Mouse (Mus musculus) gastrocnemius, adult 18-20 months (tissue): ENCODE data around the gene Celf3. TPM values are rescaled to one million over a fixed set of nuclear protein-coding genes. Genes with fewer than 3 reads are reported as not detected.

Experiments used
- DNase-seq: peaks from one replicate; pipeline ENCODE4 v3.0.0; 2021; ENCODE audit warnings: low spot score
- long read RNA-seq, 2 experiments: library from polyadenylated mRNA; stranded (forward); transcript quantifications; one replicate each; pipeline ENCODE4 v2.0.0; 2021
- total RNA-seq, 2 experiments: library from RNA; stranded (reverse); gene quantifications; 2 replicates each; pipeline ENCODE4 v1.2.3; 2021

Gene Celf3
- total RNA-seq = not detected
- long read RNA-seq, experiment 1 = 0 reads
- long read RNA-seq, experiment 2 = 0 reads

DNA sequence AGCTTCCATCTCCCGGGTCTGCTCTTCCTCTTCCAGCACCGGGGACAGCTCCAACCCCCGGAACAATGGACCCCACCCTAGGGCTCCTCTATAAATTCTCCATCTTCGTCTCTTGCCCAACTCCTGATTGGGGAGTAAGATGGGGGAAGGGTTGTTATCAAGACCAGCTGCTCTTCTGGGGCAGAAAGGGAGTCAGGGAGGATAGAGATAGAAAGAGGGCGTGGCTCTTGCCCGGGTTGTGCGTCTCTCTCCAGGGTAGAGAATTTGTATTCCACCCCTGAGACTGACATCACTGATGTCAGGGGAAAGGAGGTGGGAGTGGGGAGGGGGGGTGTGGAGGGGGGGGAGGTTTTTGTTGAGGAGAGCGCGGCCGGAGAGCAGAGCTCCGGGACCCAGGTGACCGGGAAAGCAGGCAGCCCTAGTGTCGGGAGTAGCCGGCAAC lies at the start of gene Celf3:
TSS of gene Celf3 (plus strand) at position 315 of the 442 bp plus-strand sequence.
- no peak for DNase-seq

DNA sequence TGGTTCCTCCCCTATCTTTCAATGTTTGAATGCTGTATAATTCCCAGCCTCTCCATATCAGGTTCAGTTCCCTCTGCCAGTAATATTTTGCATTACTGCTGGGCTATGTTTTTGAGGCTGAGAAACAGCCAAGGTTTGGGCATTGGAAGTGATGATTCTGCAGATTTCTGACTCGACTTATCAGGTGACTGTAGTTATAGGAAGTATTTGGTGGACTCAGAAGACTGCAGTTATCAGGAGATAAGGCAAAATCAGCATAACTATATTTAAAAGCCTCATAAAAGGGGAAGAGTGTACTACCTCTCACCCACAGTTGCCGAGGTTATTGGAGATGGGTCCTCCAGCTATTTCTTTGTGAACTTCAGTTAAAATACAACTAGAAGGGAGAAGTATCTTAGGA lies 47.1 kb upstream of the Celf3 start:
- DNase-seq = no peak

- DNase-seq = no peak
Observed at GRCm38 (mm10) chr3:94434305-94434704, 43.8 kb upstream of the Celf3 start.

DNA sequence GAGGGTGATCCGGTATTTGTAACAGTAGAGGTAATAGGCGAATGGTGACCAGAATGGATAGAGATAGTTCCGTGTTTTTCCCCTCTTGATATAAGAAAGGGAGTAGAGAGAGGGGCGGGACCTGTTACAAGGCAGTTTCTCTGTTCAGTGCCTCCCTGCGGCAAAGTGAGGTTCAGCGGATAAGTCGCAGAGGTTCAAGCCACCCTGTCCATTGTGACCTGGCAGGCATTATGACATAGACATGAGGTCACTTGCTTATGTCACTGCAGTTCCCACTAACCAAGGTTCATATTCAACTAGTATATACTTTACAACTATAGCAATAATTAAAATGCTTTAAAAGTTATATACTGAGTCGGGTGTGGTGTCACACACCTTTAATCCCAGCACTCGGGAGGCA lies 41.7 kb upstream of the Celf3 start:
- no peak for DNase-seq

DNA sequence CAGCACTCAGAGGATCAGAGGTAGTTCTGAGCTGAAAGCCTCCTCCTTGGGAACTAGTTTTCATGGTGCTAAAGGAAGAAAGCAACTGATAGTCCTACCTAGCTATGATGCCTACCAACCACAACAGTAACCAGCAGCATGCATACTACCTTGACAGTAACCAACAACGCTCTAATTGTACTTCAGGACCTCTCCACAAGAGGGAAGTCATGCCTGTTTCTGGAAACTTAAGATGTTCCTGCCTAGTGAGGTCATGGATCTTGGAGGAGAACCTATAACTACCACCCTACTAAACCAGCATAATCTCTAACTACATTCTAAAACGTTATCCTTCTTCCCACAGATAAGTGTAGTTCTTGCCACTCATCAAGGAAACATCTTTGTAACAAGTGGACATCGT lies 36.9 kb upstream of the Celf3 start:
- no peak for DNase-seq

DNA sequence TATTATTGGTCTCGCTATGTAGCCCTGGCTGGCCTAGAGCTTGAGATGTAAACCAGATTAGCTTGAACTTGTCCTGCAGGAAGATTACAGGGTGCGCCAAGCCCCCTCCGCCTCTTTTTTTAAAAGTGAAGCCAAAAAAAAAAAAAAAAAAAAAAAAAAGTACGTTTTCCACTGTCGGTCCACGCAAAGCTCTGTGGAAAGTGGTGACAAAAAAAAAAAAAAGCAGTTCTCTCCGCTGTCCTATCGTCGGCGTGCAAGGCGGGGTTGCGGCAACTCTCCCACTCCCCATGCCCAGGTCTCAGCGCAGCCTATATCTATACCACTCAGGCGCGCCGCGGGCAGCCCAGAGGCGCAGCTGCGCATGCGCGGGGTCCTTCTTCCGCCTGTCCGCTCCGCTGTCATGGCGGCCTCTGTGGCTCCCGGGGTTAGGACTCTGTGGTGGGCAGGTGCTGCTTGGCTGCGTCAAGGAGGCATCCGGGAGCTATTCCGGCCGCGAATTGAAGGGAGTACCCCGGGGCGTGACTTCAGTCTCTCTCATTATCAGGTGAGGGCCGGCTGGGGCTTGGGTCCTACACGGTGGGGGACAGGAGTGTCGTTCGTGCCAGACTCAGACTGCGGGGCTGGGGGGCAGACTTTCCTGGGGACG lies 35.0 kb upstream of the Celf3 start, which contains the start of gene Mrpl9:
TSS of gene Mrpl9 (plus strand) at position 368 of the 646 bp plus-strand sequence.
- DNase-seq = peak; percentile 93

DNA sequence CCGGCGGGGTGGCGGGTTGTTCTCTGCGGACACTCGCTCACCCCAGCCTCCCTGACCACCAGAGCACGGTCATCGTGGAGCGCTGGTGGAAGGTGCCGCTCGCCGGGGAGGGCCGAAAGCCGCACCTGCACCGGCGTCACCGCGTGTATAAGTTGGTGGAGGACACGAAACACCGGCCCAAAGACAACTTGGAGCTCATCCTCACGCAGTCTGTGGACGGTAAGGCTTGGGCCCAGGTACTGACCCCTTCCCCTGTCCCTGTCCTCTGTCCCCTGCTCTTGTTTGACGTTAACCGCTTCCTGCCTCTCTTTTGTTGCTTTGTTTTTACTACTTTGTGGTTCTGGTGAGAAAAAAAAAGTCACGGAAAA lies 34.5 kb upstream of the Celf3 start, which contains the start of gene Oaz3:
TSS of gene Oaz3 (minus strand) at position 319 of the 368 bp plus-strand sequence.
- no peak for DNase-seq

DNA sequence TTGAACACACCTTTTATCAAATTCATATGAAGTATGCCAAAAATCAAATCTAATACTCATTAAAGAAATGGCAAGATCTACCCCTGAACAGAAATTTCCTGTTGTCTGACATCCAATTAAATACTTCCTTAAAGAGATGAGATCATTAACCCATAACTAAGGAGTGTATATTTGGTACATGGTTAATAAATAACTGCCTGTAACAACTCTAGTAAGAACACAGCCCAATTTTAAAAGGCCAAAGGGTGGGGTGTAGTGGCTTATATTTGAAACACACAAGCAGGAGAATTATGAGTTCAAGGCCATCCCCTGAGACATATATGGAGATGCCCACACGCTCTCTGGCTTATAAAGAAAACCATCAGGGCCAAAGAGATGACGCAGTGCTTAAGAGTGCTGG lies 28.7 kb upstream of the Celf3 start:
- DNase-seq = no peak

- DNase-seq = peak; percentile 85
Observed at GRCm38 (mm10) chr3:94456529-94457000, 21.5 kb upstream of the Celf3 start.

GRCm38 (mm10) chr3:94457055-94457454 lies 21.0 kb upstream of the Celf3 start:
- no peak for DNase-seq

- DNase-seq = no peak
Observed at GRCm38 (mm10) chr3:94459834-94460233, 18.3 kb upstream of the Celf3 start.

DNA sequence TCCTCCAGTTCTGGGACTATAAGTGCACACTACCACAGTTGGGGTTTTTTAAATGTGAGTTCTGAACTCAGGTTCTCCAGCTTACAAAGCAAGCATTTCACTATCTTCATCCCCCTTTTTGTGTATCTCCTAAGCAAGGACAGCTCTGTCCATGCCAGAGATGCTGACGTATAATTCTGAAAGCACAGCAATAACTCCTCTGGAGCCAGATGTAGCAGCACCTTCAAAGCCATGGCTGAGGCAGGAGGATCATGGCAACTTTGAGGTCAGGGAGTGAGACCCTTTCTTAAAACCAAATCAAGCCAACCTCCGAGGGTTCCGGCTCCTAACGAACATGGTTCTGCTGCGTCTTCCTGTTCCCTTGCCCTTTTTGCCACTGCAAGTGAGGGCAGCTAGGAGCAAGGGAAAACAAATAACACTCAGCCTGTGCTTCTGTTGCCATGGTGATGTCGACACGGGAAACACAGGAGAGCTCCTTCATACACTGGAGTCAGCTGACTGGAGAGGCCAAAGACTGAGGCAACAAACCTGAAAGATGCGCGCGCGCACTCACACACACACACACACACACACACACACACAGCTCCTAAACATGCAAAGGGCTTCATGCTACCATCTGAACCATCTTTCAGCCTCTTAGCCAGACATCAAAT lies 14.0 kb upstream of the Celf3 start:
- no peak for DNase-seq

DNA sequence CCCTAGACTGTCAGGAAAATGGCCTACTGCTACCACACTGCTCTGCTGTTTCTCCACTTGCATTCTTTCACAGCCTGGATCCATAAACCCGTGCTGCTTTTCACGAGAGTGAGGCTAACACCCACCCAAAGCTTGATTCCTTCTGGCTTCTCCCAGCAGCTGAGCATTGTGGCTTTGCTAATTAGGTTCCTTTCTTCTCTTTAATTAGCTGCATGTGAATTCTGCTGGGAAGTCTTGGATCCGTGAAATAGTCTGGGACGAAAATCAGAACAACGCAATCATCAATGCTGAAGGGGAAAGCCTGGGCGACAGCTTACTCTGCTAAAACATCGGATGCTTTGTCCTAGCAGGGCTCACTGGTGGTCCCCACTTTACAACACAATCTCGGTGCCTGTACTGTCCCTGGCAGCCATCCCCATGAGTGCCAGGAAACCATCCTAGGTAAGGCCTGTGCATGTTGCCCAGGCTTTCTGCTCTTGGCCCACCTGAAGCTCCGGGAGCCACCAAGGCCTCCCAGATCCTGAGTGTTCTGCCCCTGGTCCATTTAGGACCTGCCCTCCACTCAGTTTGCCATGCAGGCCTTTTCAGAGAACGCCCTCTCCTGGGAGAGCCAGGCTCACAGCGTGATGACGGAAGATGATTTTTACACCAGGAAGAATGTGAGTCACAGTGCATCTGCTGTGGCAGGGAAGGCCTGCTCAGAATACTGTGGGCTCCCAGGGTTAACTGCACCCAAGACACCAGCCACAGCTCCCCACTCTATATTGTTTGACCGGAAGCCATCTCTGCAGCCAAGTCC lies 12.3 kb upstream of the Celf3 start:
- no peak for DNase-seq

- DNase-seq = no peak
Observed at GRCm38 (mm10) chr3:94468931-94469330, 9.2 kb upstream of the Celf3 start.

DNA sequence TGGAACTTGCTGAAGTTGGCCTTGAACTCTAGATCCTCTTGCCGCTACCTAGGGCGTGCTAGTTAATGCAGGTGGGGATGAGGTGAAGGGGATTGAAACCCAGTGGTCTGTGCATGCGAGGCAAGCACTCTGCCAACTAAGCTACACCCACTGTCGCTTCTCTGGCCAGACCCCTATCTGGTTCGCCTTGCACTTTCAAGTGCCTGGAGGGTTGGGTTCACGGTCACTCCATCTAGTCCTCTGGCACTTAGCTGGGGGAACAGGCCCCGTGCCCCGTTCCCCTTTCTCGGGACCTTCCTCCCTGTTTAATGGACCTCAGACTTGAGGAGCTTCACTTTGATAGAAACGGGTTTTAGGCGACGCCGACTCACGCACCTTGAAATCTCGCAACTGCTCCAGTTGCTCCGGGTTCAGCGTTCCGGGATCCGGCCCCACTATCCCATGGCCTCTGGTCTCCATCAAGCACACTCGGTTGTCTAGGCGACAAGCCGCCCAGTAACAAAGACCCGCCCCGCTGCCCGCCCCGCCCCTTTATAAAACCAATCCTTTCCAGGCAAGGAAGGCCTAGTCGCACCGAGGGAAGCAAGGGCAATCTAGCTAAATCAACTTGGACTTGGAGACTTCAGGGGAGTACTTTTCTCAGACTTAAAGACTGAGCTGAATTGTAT lies 5.5 kb upstream of the Celf3 start:
- DNase-seq = peak; percentile 20

GRCm38 (mm10) chr3:94473115-94473505 lies 5.0 kb upstream of the Celf3 start:
- peak; percentile 19 for DNase-seq

- DNase-seq = peak; percentile 45
Observed at GRCm38 (mm10) chr3:94473567-94474232, 4.4 kb upstream of the Celf3 start.

DNA sequence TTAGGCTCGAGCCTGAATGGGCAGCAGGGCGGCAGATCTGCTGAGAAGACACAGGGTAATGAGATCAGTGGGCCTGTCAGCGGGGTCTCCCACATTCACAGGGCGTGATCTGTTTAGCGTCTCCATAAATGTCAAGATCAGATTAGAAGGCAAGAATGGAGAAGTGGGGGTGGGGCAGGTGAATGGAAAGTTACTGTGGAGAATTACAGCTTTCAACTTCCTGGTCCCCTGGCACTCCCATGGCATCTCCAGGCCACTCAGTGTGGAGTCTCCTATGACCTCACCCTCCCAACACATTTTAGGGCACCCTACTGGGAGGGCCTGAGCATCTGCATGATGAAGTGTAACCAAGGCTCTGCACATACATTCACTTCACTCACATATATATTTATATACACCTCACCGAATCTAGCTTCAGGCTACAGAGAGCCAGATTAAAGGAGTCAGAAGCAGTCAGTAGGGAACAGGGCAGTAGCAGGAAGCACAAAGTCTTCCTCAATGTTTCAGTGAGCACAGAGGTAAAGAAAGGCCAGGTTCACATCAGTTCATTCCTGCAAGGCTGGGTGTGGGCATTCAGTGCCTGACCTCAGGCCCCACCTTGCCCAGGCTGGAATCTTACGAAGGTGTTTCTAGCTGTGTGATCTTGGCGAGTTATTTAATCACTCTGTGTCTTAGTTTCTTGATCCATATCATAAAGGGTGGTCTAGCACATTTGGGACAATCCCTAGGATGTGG lies 1.6 kb upstream of the Celf3 start:
- DNase-seq = no peak

- DNase-seq = no peak
Observed at GRCm38 (mm10) chr3:94477444-94477843, 651 bp upstream of the Celf3 start.

DNA sequence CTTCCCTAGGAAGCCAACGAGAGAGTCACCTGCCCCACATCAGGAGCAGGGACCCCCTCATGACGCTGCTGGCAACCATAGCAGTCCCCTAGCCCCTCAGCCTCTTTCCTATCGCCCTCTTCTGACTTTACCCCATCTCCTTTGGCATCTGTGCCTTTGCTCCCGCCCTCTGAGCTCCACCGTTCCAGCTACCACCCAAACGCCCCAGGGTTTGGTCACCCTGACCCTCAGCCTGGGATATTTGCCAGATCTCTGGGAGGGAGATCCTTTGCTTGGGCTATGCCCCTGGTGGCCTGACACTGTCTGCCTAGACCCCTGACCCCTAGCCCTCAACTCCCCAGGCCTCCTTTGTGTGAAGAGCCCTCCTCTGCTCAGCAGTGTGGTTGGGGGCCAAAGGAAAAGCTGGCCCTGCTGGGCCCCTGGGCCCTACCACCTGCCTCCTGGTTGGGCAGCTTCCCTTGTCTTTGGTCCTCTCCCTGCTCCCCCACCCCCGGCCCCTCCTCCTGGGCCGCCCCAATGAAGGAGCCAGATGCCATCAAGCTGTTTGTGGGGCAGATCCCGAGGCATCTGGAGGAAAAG lies 585 bp downstream of the Celf3 start:
- no peak for DNase-seq
